Mouse (Mus musculus) liver, postnatal 0 days (tissue): ENCODE measurements at regions not wholly inside any gene's neighbourhood (a gene's known extent, or its start where the extent isn't known, plus 50 kb on each side); places are given as distances from the start of the nearest gene placed in this dataset.

Experiments
- CTCF ChIP-seq: sonication (generic); IDR thresholded peaks from 2 replicates; pipeline ENCODE4 v1.5.1; 2016; ENCODE audit warnings: antibody characterized with exemption, low read depth
- EP300 ChIP-seq: IDR thresholded peaks from 2 replicates; pipeline ENCODE4 v1.6.1; 2016; ENCODE audit warnings: antibody characterized with exemption, low read depth, mild to moderate bottlenecking

DNA sequence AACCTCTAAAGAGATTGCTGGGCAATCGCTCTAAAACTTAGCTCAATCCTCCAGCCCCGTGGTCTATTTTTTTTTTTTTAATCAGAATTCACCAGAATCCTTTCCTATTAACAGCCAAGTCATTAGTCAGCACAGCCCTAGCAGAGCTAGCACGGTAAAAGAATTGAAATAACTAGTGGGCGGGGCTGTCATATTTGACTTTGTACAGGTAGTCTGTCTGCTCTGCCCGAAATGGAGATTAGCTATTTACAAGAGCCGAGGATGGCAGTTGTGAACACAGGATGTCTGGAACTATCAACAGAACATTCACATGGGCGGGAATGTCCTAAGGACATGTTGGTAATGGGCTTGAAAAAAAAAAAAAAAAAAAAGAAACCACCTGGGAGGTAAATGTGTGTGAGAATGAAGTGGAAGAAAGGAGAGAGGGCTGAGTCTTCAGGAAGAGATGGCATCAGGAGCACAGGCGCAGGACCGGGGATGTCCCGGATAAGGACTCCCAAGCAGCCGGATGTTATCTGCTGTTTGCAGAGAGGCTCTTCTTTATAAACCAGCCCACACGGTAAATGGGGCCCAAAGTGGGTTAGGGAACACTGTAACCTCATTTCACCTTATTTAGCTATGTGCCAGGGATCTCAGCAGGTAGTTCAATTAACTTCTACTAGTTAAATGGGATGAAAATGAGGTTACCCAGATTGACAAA lies 283.8 kb upstream of the Adgrl2 start:
- no peak for TF ChIP-seq CTCF
- TF ChIP-seq EP300 = no peak
